In genomic region chr1:75374950-75375936, GRCm38 (mm10) we compare ENCODE assay signal across 8 mouse cellular contexts. TPM values are rescaled to one million over a fixed set of nuclear protein-coding genes. Genes with fewer than 3 reads are reported as not detected.
DNase-seq lines count a peak whose midpoint lies in the region; ATAC-seq lines count a peak whose summit lies in the region.

Speg (plus strand) TSS chr1:75375297.

- H3K36me3 ChIP-seq in lung, embryonic 15.5 days, result no peaks in the 10 kb centered on the region
- H3K36me3 ChIP-seq in embryonic facial prominence, embryonic 13.5 days, result no peaks in the 10 kb centered on the region
- no peaks in the 10 kb centered on the region for H3K36me3 ChIP-seq in heart, embryonic 12.5 days
- no peaks in the 10 kb centered on the region for H3K36me3 ChIP-seq in neural tube, embryonic 14.5 days (ENCODE audit: control insufficient read depth, insufficient read depth, low read length)

- peaks cover 40% of the 10 kb centered on the region for H3K27me3 ChIP-seq in lung, embryonic 15.5 days
- H3K27me3 ChIP-seq in embryonic facial prominence, embryonic 13.5 days, result peaks cover 27% of the 10 kb centered on the region
- H3K27me3 ChIP-seq in heart, embryonic 12.5 days (replicated peaks), result peaks cover 14% of the 10 kb centered on the region
- peaks cover 8% of the 10 kb centered on the region; the same call in 1 of the 2 replicates for H3K27me3 ChIP-seq in neural tube, embryonic 14.5 days (ENCODE audit: control insufficient read depth, insufficient read depth, low read length)

- intact Hi-C loops in left cerebral cortex, postnatal 10 days (cut with DNase I), result no loop called here

- peak within 1 kb of the TSS; percentile 59 for H3K4me2 ChIP-seq in lung, embryonic 15.5 days
- H3K4me2 ChIP-seq in embryonic facial prominence, embryonic 13.5 days, result peak within 1 kb of the TSS; percentile 77
- peak within 1 kb of the TSS; percentile 78 for H3K4me2 ChIP-seq in heart, embryonic 12.5 days
- peak within 1 kb of the TSS; percentile 46 for H3K4me2 ChIP-seq in neural tube, embryonic 14.5 days (ENCODE audit: low read depth, low read length)

- H3K9ac ChIP-seq in lung, embryonic 15.5 days, result peak within 1 kb of the TSS; percentile 29; the same call in 1 of the 2 replicates
- H3K9ac ChIP-seq in embryonic facial prominence, embryonic 13.5 days, result peak within 1 kb of the TSS; percentile 72
- H3K9ac ChIP-seq in heart, embryonic 12.5 days, result peak within 1 kb of the TSS; percentile 90
- H3K9ac ChIP-seq in neural tube, embryonic 14.5 days (replicated peaks; ENCODE audit: low read depth, low read length), result peak within 1 kb of the TSS; percentile 21

- no peaks in the 10 kb centered on the region for H3K9me3 ChIP-seq in lung, embryonic 15.5 days
- no peaks in the 10 kb centered on the region for H3K9me3 ChIP-seq in embryonic facial prominence, embryonic 13.5 days
- H3K9me3 ChIP-seq in heart, embryonic 12.5 days (replicated peaks), result no peaks in the 10 kb centered on the region
- no peaks in the 10 kb centered on the region for H3K9me3 ChIP-seq in neural tube, embryonic 14.5 days (ENCODE audit: control insufficient read depth, low read length)

- WGBS in lung, embryonic 15.5 days, result 9% methylated on average over 56 of the region's 57 CpGs
- WGBS in embryonic facial prominence, embryonic 13.5 days, result 7% methylated on average over 57 of the region's 57 CpGs
- WGBS in heart, embryonic 12.5 days, result 4% methylated on average over 57 of the region's 57 CpGs
- 7% methylated on average over 49 of the region's 57 CpGs for WGBS in neural tube, embryonic 14.5 days

- peaks cover 12% of the 10 kb centered on the region for H3K4me1 ChIP-seq in lung, embryonic 15.5 days
- peaks cover 20% of the 10 kb centered on the region for H3K4me1 ChIP-seq in embryonic facial prominence, embryonic 13.5 days
- peaks cover 55% of the 10 kb centered on the region for H3K4me1 ChIP-seq in heart, embryonic 12.5 days (replicated peaks)
- H3K4me1 ChIP-seq in neural tube, embryonic 14.5 days (ENCODE audit: control insufficient read depth, insufficient read depth, low read length), result peaks cover 12% of the 10 kb centered on the region

- H3K27ac ChIP-seq in lung, embryonic 15.5 days, result no peak within 1 kb of the TSS
- H3K27ac ChIP-seq in embryonic facial prominence, embryonic 13.5 days, result no peak within 1 kb of the TSS
- H3K27ac ChIP-seq in heart, embryonic 12.5 days (ENCODE audit: poor library complexity, severe bottlenecking), result peak within 1 kb of the TSS; percentile 93
- H3K27ac ChIP-seq in neural tube, embryonic 14.5 days (ENCODE audit: low read depth, low read length), result no peak within 1 kb of the TSS

- peak; percentile 44 for ATAC-seq in lung, embryonic 15.5 days (ENCODE audit: borderline replicate concordance, extremely low read depth, low FRiP score, low TSS enrichment)
- peak; percentile 29; the same call in 1 of the 2 replicates for ATAC-seq in embryonic facial prominence, embryonic 13.5 days (ENCODE audit: insufficient number of reproducible peaks, insufficient read depth, low FRiP score, low TSS enrichment, low read depth)
- ATAC-seq in heart, embryonic 12.5 days (ENCODE audit: insufficient number of reproducible peaks, low FRiP score), result peak; percentile 54
- peak; percentile 35; the same call in 1 of the 2 replicates for ATAC-seq in neural tube, embryonic 14.5 days (ENCODE audit: low read depth)

- DNase-seq in lung, postnatal 25 days (ENCODE audit: low spot score), result no peak
- DNase-seq in left cerebral cortex, postnatal 10 days (ENCODE audit: extremely low spot score in 1 of 2, low spot score in 2 of 2), result no peak
- DNase-seq in thymus, postnatal 4 days, result no peak
- no peak for DNase-seq in kidney, adult 9 months

- H3K4me3 ChIP-seq in lung, embryonic 15.5 days, result peak within 1 kb of the TSS; percentile 18; the same call in 1 of the 2 replicates
- peak within 1 kb of the TSS; percentile 39 for H3K4me3 ChIP-seq in embryonic facial prominence, embryonic 13.5 days
- peak within 1 kb of the TSS; percentile 51 for H3K4me3 ChIP-seq in heart, embryonic 12.5 days
- H3K4me3 ChIP-seq in neural tube, embryonic 14.5 days (ENCODE audit: low read depth, low read length), result peak within 1 kb of the TSS; percentile 9; the same call in 1 of the 2 replicates

RNA-seq across cellular contexts. Expression of gene Speg, which starts in this region (rescaled TPM):
- 41.6 and 42.8 TPM in 2 replicates for polyA plus RNA-seq in lung, embryonic 15.5 days (2015; fragmentation: Nextera tagmentation; extraction: Ambion mirVana)
- polyA plus RNA-seq in embryonic facial prominence, embryonic 13.5 days (2015; fragmentation: Nextera tagmentation; extraction: Ambion mirVana), result 16.1 and 17.0 TPM in 2 replicates
- polyA plus RNA-seq in heart, embryonic 12.5 days (2016; fragmentation: Nextera tagmentation; extraction: Ambion mirVana), result 61.5 and 67.4 TPM in 2 replicates
- 100 to 1,000 TPM; 182 to 186 TPM for total RNA-seq in left cerebral cortex, postnatal 10 days (2021)
- 19.5 and 20.8 TPM in 2 replicates for polyA plus RNA-seq in neural tube, embryonic 14.5 days (2014; fragmentation: Nextera tagmentation; extraction: Ambion mirVana)

Comparison
In these comparisons a context has a peak if more than half of its experiments do, and no peak if none do; other contexts are left out.
1. H3K9ac ChIP-seq: peak in every context shown above with its lines; median percentile 90 in heart, embryonic 12.5 days; 72 in embryonic facial prominence, embryonic 13.5 days; 29 in lung, embryonic 15.5 days; 21 in neural tube, embryonic 14.5 days.